ENCODE assay signal across 31 mouse cellular contexts in the genomic region with DNA sequence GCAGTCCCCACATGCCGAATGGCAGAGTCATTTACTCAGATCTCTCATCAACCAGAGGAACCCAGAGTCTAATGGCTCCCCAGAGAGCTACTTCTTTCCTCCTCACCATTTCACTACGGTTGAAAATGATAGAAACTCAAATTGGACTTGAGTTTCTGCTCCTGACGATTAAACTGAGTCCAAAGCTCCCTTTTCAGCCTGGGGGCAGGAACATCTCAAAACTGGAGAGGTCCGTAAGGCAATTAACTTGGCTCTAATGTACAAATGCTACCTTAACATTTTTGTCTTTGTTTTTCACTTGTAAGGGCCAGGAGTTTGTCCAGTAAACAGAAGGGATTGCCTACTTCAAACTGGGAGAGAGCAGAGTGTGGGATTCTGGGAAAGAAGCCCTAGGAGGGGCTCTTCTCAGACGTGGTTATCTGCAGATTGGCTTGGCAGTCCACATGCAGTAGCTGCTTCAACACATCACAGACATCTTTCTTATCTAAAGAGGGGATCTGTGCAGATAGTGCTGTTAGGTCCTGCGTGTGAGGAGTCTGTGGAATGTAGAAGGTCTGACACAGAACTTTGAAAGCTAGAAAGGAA. TPM values are rescaled to one million over a fixed set of nuclear protein-coding genes. Genes with fewer than 3 reads are reported as not detected.
DNase-seq lines count a peak whose midpoint lies in the region; ATAC-seq lines count a peak whose summit lies in the region.
"Had no signal": no experiment of that assay in that cellular context is flagged by ENCODE, and none has a peak within 500 bp of the region (broad histone marks: within the 10 kb centered on the region; RNA-seq: fewer than 3 reads in every experiment).

No protein-coding gene starts in this region.

- H3K4me1 ChIP-seq in midbrain, embryonic 14.5 days (ENCODE audit: control insufficient read depth, insufficient read depth, low read length): peaks cover 5% of the 10 kb centered on the region; the same call in 1 of the 2 replicates
- H3K4me1 ChIP-seq in midbrain, embryonic 16.5 days (ENCODE audit: control insufficient read depth, insufficient read depth, low read length): peaks cover 4% of the 10 kb centered on the region; the same call in 1 of the 2 replicates
- H3K4me1 ChIP-seq in embryonic facial prominence, embryonic 10.5 days: peaks cover 35% of the 10 kb centered on the region

- no peak for ATAC-seq in midbrain, embryonic 14.5 days (ENCODE audit: low FRiP score, low TSS enrichment)
- ATAC-seq in midbrain, embryonic 16.5 days: no peak
- ATAC-seq: forebrain, embryonic 15.5 days; intestine, postnatal 0 days; Patski had no signal

- no peaks in the 10 kb centered on the region for H3K36me3 ChIP-seq in midbrain, embryonic 14.5 days (ENCODE audit: control insufficient read depth, insufficient read depth, low read length)
- H3K36me3 ChIP-seq in midbrain, embryonic 16.5 days (ENCODE audit: control insufficient read depth, insufficient read depth, low read length): no peaks in the 10 kb centered on the region
- H3K36me3 ChIP-seq in embryonic facial prominence, embryonic 10.5 days (replicated peaks): no peaks in the 10 kb centered on the region
- H3K36me3 ChIP-seq: embryonic facial prominence, embryonic 12.5 days; forebrain, embryonic 15.5 days; hindbrain, embryonic 13.5 days; neural tube, embryonic 12.5 days had no signal

- no peak overlapping the region for H3K9ac ChIP-seq in midbrain, embryonic 14.5 days (replicated peaks; ENCODE audit: low read length)
- no peak overlapping the region for H3K9ac ChIP-seq in midbrain, embryonic 16.5 days (ENCODE audit: low read depth, low read length)
- H3K9ac ChIP-seq: embryonic facial prominence, embryonic 12.5 days; forebrain, embryonic 15.5 days; hindbrain, embryonic 13.5 days; liver, embryonic 14.5 days; neural tube, embryonic 12.5 days had no signal

- 4% methylated on average over 6 of the region's 6 CpGs for WGBS in midbrain, embryonic 14.5 days
- 4% methylated on average over 6 of the region's 6 CpGs for WGBS in midbrain, embryonic 16.5 days
- 3% methylated on average over 6 of the region's 6 CpGs for WGBS in embryonic facial prominence, embryonic 10.5 days

- H3K9me3 ChIP-seq in midbrain, embryonic 14.5 days (ENCODE audit: control insufficient read depth, low read length): no peaks in the 10 kb centered on the region
- no peaks in the 10 kb centered on the region for H3K9me3 ChIP-seq in midbrain, embryonic 16.5 days (replicated peaks; ENCODE audit: control insufficient read depth, low read length, poor library complexity, severe bottlenecking)
- no peaks in the 10 kb centered on the region for H3K9me3 ChIP-seq in embryonic facial prominence, embryonic 10.5 days
- H3K9me3 ChIP-seq: embryonic facial prominence, embryonic 12.5 days; forebrain, embryonic 15.5 days; hindbrain, embryonic 13.5 days; neural tube, embryonic 12.5 days had no signal

- no peak overlapping the region for H3K4me3 ChIP-seq in midbrain, embryonic 14.5 days (replicated peaks; ENCODE audit: low read depth, low read length)
- no peak overlapping the region for H3K4me3 ChIP-seq in midbrain, embryonic 16.5 days (ENCODE audit: low read depth, low read length)
- H3K4me3 ChIP-seq in embryonic facial prominence, embryonic 10.5 days: no peak overlapping the region
- H3K4me3 ChIP-seq: embryonic facial prominence, embryonic 12.5 days; forebrain, embryonic 15.5 days; hindbrain, embryonic 13.5 days; neural tube, embryonic 12.5 days had no signal

- no peak overlapping the region for H3K27ac ChIP-seq in midbrain, embryonic 14.5 days (replicated peaks; ENCODE audit: low read depth, low read length)
- no peak overlapping the region for H3K27ac ChIP-seq in midbrain, embryonic 16.5 days (ENCODE audit: low read length)
- H3K27ac ChIP-seq in embryonic facial prominence, embryonic 10.5 days (replicated peaks): no peak overlapping the region
- H3K27ac ChIP-seq: embryonic facial prominence, embryonic 12.5 days; forebrain, embryonic 15.5 days; hindbrain, embryonic 13.5 days; liver, embryonic 14.5 days; neural tube, embryonic 12.5 days had no signal

- intact Hi-C loops in left cerebral cortex, postnatal 25 days (cut with DNase I): no loop called here

- no peak overlapping the region for H3K4me2 ChIP-seq in midbrain, embryonic 14.5 days (ENCODE audit: low read length)
- H3K4me2 ChIP-seq in midbrain, embryonic 16.5 days (ENCODE audit: low read length): no peak overlapping the region
- H3K4me2 ChIP-seq: embryonic facial prominence, embryonic 12.5 days; forebrain, embryonic 15.5 days; hindbrain, embryonic 13.5 days; neural tube, embryonic 12.5 days had no signal

- peaks cover 100% of the 10 kb centered on the region for H3K27me3 ChIP-seq in midbrain, embryonic 14.5 days (ENCODE audit: control insufficient read depth, insufficient read depth, low read length)
- H3K27me3 ChIP-seq in midbrain, embryonic 16.5 days (ENCODE audit: control insufficient read depth, insufficient read depth, low read depth, low read length): peaks cover 93% of the 10 kb centered on the region
- H3K27me3 ChIP-seq in embryonic facial prominence, embryonic 10.5 days (replicated peaks; ENCODE audit: low read depth, poor library complexity, severe bottlenecking): peaks cover 100% of the 10 kb centered on the region
- H3K27me3 ChIP-seq: Patski had no signal

- DNase-seq in heart, adult 11 months: peak; percentile 64
- no peak for DNase-seq in heart, postnatal 4 days
- DNase-seq in midbrain, embryonic 14.5 days: peak; percentile 1
- peak; percentile 19 for DNase-seq in embryonic facial prominence, embryonic 10.5 days (ENCODE audit: low spot score)
- peak; percentile 15 for DNase-seq in retina, embryonic 14.5 days (ENCODE audit: low spot score)
- no peak for DNase-seq in left cerebral cortex, adult 11 months (ENCODE audit: low spot score)
- DNase-seq in left cerebral cortex, postnatal 25 days (ENCODE audit: low spot score in 2 of 2): no peak
- DNase-seq: adrenal gland, postnatal 14 days; cerebellum, adult 11 months; cerebellum, adult 9-10 months; cerebellum, postnatal 36 days; heart, postnatal 14 days; kidney, adult 9 months; kidney, postnatal 14 days; layer of hippocampus, adult 9-11 months; liver; lung, adult 2 months; lung, postnatal 10 days; right cerebral cortex, postnatal 25 days; thymus, postnatal 25 days had no signal

RNA-seq across cellular contexts. Expression of a gene that starts 23.0 kb away (rescaled TPM):
- total RNA-seq in heart, postnatal 4 days (2021): 10 to 100 TPM; 62.1 to 69.6 TPM
- not detected in 2 replicates for polyA plus RNA-seq in midbrain, embryonic 14.5 days (2014; fragmentation: Nextera tagmentation; extraction: Ambion mirVana)
- polyA plus RNA-seq in midbrain, embryonic 16.5 days (2015; fragmentation: Nextera tagmentation; extraction: Ambion mirVana): not detected in 2 replicates
- 3.9 and 5.4 TPM in 2 replicates for polyA plus RNA-seq in embryonic facial prominence, embryonic 10.5 days (2016; fragmentation: Nextera tagmentation; extraction: Ambion mirVana)
- not detected for total RNA-seq in left cerebral cortex, postnatal 25 days (2021)
- total RNA-seq: left cerebral cortex, adult 18-20 months; left cerebral cortex, postnatal 36 days; MEL had no signal
- polyA plus RNA-seq: forebrain, embryonic 15.5 days; hindbrain, embryonic 13.5 days had no signal

Comparison
In these comparisons a context has a peak if more than half of its experiments do, and no peak if none do; other contexts are left out.
1. DNase-seq: peak in heart, adult 11 months (single experiment), midbrain, embryonic 14.5 days (single experiment), embryonic facial prominence, embryonic 10.5 days (single experiment) and retina, embryonic 14.5 days (single experiment); none in heart, postnatal 4 days (single experiment), left cerebral cortex, adult 11 months (single experiment) and left cerebral cortex, postnatal 25 days (0 of 2).